Mouse (Mus musculus) thymus, adult 2 months (tissue): ENCODE results near the gene Pycr2.
A peak's percentile ranks its signal among the peaks of the same experiment; 100 is the strongest.

Experiments used
- CTCF ChIP-seq: fragments of 200-500 bp; IDR thresholded peaks from 2 replicates; pipeline ENCODE4 v1.5.1; 2012; ENCODE audit warnings: mild to moderate bottlenecking, control low read depth, low read length, moderate library complexity, borderline replicate concordance; ENCODE audit not compliant: control insufficient read depth, poor library complexity, insufficient read depth; ENCODE audit errors: extremely low read depth
- POLR2A ChIP-seq: fragments of 200-500 bp; IDR thresholded peaks from 2 replicates; pipeline ENCODE4 v1.6.1; 2012; ENCODE audit warnings: mild to moderate bottlenecking, low read length, control low read depth, moderate library complexity; ENCODE audit not compliant: control insufficient read depth, poor library complexity, insufficient read depth; ENCODE audit errors: extremely low read depth

DNA sequence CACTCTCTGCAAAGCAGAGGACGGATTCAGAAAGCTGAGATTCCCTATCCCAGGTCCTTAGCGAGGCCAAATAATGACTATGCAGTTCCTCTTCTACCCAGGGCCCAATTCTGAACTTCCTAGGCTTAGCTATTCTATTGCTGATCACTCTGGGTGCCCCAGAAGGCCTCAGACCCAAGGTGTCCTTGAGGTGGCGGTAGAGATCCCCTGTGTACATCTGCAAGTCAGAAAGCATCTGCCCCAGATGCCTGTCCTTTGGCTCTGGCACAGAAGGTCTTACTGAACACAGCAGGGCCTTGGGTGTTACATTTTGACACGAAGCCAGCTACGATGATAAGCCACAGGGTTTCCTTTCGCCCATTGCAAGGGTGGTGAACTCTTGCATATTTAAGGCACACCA, 14.3 kb upstream of the Pycr2 start:
- TF ChIP-seq POLR2A (no peak), CTCF (0 out of 2 replicates have a peak, but pooled peaks have one; percentile 35)
